Mouse (Mus musculus) lung, embryonic 14.5 days (tissue): ENCODE data around the gene B3gnt8. TPM values are rescaled to one million over a fixed set of nuclear protein-coding genes. Genes with fewer than 3 reads are reported as not detected.

Experiments
- ATAC-seq: fragments of 200-750 bp; cut with Nextera tagmentation; 2 replicates; pipeline ENCODE4 v1.8.0; 2017; ENCODE audit warnings: mild to moderate bottlenecking, moderate TSS enrichment, moderate library complexity; ENCODE audit not compliant: insufficient read depth
- DNase-seq: peaks from one replicate; pipeline ENCODE4 v3.0.0-alpha.2; 2015
- H3K27ac ChIP-seq: fragments of 300-500 bp; sonication (generic); 2 replicates; pipeline ENCODE4 v1.5.1; 2014; ENCODE audit warnings: low read depth, mild to moderate bottlenecking, moderate library complexity
- H3K27me3 ChIP-seq: fragments of 300-500 bp; sonication (generic); 2 replicates; pipeline ENCODE4 v1.6.1; 2014; ENCODE audit warnings: low read length, control low read depth; ENCODE audit not compliant: insufficient read depth
- H3K36me3 ChIP-seq: fragments of 300-500 bp; sonication (generic); 2 replicates; pipeline ENCODE4 v1.6.1; 2014; ENCODE audit warnings: control low read depth; ENCODE audit not compliant: insufficient read depth
- H3K4me1 ChIP-seq: fragments of 300-500 bp; sonication (generic); 2 replicates; pipeline ENCODE4 v1.6.1; 2014; ENCODE audit warnings: antibody characterized with exemption, control low read depth; ENCODE audit not compliant: insufficient read depth
- H3K4me2 ChIP-seq: fragments of 300-500 bp; sonication (generic); 2 replicates; pipeline ENCODE4 v1.6.1; 2014; ENCODE audit warnings: mild to moderate bottlenecking
- H3K4me3 ChIP-seq: fragments of 300-500 bp; sonication (generic); 2 replicates; pipeline ENCODE4 v1.5.1; 2014; ENCODE audit warnings: low read depth, low read length
- H3K9ac ChIP-seq: fragments of 300-500 bp; sonication (generic); 2 replicates; pipeline ENCODE4 v1.6.1; 2014
- H3K9me3 ChIP-seq: fragments of 300-500 bp; sonication (generic); 2 replicates; pipeline ENCODE4 v1.6.1; 2016; ENCODE audit warnings: low read depth, low read length, control low read depth
- CTCF ChIP-seq: IDR thresholded peaks from 2 replicates; pipeline ENCODE4 v1.5.1; 2016; ENCODE audit warnings: antibody characterized with exemption, low read depth
- WGBS: fragments of 180-500 bp; shearing (Covaris S2); extraction: QIAGEN DNeasy Blood & Tissue Kit; methylation state at CpG from one replicate; pipeline ENCODE4 v1.1.7; 2014; 5-methylcytosine and 5-hydroxymethylcytosine counted together
- polyA plus RNA-seq: library from polyadenylated mRNA; unstranded; fragments of >200 nt; fragmentation: Nextera tagmentation; extraction: Ambion mirVana; gene quantifications from 2 replicates; pipeline ENCODE4 v1.2.1, GENCODE M21; 2014

The B3gnt8 gene
- polyA plus RNA-seq, 1 experiment from 2014 or later = 3.5 TPM

DNA sequence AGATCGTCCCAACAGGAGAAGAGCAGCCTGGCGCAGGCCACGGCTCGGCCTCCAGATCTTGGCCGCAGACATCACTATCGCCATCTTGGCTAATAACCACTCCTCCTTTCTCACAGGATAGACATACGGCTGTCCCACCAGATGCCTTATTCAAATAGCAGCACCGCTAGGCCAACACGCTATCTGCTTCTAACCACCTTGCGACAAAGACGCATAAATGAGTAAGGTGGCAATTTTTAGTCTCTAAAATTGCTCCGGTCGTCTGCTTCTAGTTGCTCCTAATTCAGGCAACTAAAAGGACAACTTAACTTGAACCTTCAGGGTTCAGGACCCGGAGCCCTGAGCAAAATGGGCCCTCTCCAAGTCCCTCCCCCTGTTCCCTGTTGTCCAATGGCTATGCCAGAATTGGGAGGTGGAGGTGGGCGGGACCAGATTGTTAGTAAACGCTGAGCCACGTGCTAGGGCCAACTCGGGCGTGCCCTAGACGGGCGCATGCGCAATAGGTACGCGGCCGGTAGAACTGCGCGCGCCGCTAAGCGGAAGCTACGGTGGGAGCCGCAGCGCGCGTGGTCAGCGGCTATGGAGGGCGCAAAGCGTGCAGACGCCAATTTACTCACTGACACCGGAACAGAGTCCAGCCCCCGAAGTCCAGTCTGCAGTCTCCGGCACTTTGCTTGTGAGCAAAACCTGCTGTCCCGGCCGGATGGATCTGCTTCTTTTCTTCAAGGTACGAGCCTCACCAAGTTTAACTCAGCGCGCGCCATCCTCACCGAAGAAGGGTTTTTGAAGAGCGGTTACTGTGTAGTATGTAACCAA lies 32.4 kb downstream of the B3gnt8 start, which contains the start of the genes Bckdha and Exosc5:
Gene Bckdha (minus strand): TSS at position 325 of the 816 bp plus-strand sequence.
Gene Exosc5 (plus strand): TSS at position 508 of the 816 bp plus-strand sequence.
- Histone ChIP-seq H3K27ac (0 out of 2 replicates have a peak within 1 kb of the TSS, but pooled peaks have one; percentile 48), H3K27me3 (no peaks in the 10 kb centered on the region), H3K9me3 (no peaks in the 10 kb centered on the region), H3K4me3 (peak within 1 kb of the TSS; percentile 62), H3K36me3 (peaks cover 24% of the 10 kb centered on the region; the same call in 1 of the 2 replicates), H3K4me1 (0 out of 2 replicates have a peak, but pooled peaks cover 6% of the 10 kb centered on the region), H3K9ac (peak within 1 kb of the TSS; percentile 63), H3K4me2 (peak within 1 kb of the TSS; percentile 76)
- ATAC-seq (peak; percentile 98), DNase-seq (peak; percentile 100)
- WGBS = under 1% methylated on average over 50 of the region's 50 CpGs
- no peak for TF ChIP-seq CTCF

DNA sequence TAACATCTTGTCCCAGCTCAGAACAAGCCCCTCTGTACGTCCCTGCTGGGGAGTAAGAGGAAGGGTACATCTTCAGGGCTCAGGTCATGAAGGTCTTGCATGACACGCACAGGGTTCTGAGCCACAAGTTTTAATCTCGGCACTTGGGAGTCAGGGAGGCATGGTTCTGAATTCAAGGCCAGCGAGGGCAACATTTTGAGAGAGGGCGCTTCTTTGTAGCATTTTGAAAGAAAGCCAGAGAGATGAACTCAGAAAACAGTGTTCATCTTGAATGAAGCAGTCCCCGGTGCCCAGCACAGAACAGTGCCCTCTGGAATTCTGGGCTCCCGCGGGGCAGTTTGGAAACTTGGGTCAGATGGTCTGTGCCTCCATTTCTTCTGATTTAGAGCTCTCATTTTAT lies 39.9 kb downstream of the B3gnt8 start:
- no peak for ATAC-seq
- no peak for TF ChIP-seq CTCF
- no peak overlapping the region for H3K9ac ChIP-seq
- no peaks in the 10 kb centered on the region for H3K27me3 ChIP-seq
- H3K9me3 ChIP-seq = no peaks in the 10 kb centered on the region
- DNase-seq = no peak
- WGBS = 94% methylated on average over 8 of the region's 8 CpGs
- no peak overlapping the region for H3K4me3 ChIP-seq
- H3K4me1 ChIP-seq = no peaks in the 10 kb centered on the region
- H3K27ac ChIP-seq = no peak overlapping the region
- H3K4me2 ChIP-seq = no peak overlapping the region
- peaks cover 66% of the 10 kb centered on the region for H3K36me3 ChIP-seq

DNA sequence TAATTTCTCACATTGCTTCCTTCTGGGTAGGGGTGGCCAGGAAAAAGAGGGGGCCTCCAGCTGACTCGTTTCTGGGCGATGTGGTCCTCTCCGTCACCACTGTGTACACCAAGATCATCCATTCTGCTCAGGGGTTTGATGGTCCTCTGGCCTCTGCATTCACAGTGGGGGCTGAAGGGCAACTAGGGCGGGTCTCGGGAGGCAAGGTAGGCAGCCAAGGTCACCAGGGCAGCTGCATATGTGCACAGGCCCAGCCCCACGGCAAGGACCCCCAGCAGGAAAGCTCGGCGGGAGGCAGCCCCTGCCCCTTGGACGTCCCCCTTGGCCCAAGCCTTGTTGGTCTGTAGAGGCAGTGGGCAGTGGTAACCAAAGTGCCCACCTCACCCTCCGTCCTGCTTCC lies 42.7 kb downstream of the B3gnt8 start:
- no peak for ATAC-seq
- no peak overlapping the region for H3K4me3 ChIP-seq

DNA sequence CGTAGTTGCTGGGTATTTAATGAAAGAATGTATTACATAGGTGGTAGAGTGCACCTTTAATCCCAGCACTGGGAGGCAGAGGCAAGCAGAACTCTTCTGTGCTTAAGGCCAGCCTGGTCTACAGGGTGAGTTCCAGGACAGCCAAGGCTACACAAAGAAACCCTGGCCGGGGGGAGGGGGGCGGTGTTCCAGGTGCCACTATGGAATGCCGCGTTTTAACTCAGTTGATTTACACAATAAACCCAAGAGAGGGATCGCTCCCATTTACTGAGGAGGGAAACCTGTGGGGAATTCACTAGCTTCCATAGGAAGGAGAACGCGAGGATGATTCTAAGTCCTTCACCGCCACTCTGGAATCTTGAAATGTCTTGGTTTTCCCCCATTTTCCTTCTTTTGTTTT lies 43.2 kb downstream of the B3gnt8 start:
- DNase-seq = no peak
- 78% methylated on average over 9 of the region's 9 CpGs for WGBS
- TF ChIP-seq CTCF = no peak

More for the DNA sequence above, 42.7 kb downstream of the B3gnt8 start:
- TF ChIP-seq CTCF = no peak
- WGBS = 85% methylated on average over 10 of the region's 10 CpGs
- Histone ChIP-seq H3K27ac (no peak overlapping the region), H3K4me1 (no peaks in the 10 kb centered on the region), H3K9ac (no peak overlapping the region), H3K9me3 (no peaks in the 10 kb centered on the region), H3K27me3 (peaks cover 10% of the 10 kb centered on the region; the same call in 1 of the 2 replicates), H3K36me3 (peaks cover 44% of the 10 kb centered on the region), H3K4me2 (no peak overlapping the region)
- DNase-seq = no peak

DNA sequence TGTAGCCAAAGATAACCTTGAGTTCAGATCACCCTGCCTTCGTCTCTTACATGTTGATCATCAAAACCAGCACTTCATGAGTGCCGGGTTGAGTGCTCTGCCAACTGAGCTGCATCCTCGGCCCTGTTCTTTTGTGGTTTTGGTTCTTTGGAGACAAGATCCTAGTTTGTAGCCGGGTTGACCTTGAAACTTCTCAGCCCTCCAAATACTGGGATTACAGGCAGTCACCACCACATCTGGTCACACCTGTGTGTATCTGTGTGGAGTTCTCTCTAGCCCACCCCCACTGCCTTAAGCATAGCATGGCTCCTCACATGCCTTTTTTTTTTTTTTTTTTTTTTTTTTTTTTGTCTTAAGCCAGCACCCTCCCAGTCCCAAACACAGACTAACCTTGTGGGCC lies 43.6 kb downstream of the B3gnt8 start:
- no peak for TF ChIP-seq CTCF
- peaks cover 20% of the 10 kb centered on the region for H3K27me3 ChIP-seq
- WGBS = 82% methylated on average over 4 of the region's 4 CpGs
- DNase-seq = no peak
- no peak overlapping the region for H3K9ac ChIP-seq
- no peak overlapping the region for H3K4me2 ChIP-seq
- H3K36me3 ChIP-seq = peaks cover 36% of the 10 kb centered on the region; the same call in 1 of the 2 replicates
- no peak for ATAC-seq
- H3K4me1 ChIP-seq = no peaks in the 10 kb centered on the region
- H3K27ac ChIP-seq = no peak overlapping the region
- H3K4me3 ChIP-seq = no peak overlapping the region
- no peaks in the 10 kb centered on the region for H3K9me3 ChIP-seq

More for the DNA sequence above, 43.2 kb downstream of the B3gnt8 start:
- Histone ChIP-seq H3K4me1 (no peaks in the 10 kb centered on the region), H3K9me3 (no peaks in the 10 kb centered on the region), H3K36me3 (peaks cover 40% of the 10 kb centered on the region), H3K4me2 (no peak overlapping the region), H3K27me3 (peaks cover 15% of the 10 kb centered on the region), H3K27ac (no peak overlapping the region), H3K4me3 (no peak overlapping the region), H3K9ac (no peak overlapping the region)
- ATAC-seq = no peak

DNA sequence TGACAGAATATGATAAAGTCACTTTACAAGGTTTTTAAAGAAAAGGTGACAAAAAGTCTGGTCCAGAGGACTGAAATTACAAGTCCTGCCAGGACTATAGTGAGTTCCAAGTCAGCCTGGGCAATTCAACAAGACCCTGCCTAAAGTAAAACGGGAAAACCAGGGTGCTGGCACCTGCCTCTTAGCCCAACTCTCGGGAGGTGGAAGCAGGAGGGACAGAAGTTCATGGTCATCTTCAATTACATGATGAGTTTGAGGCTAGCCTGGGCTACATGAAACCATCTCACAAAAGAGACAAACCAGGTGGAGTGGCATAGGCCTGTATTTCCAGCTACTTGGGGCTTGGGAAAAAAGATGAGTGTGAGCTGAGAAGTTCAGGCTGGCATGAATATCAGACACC lies 45.2 kb downstream of the B3gnt8 start:
- 0 out of 2 replicates have a peak, but pooled peaks cover 4% of the 10 kb centered on the region for H3K4me1 ChIP-seq
- ATAC-seq = no peak
- TF ChIP-seq CTCF = no peak

DNA sequence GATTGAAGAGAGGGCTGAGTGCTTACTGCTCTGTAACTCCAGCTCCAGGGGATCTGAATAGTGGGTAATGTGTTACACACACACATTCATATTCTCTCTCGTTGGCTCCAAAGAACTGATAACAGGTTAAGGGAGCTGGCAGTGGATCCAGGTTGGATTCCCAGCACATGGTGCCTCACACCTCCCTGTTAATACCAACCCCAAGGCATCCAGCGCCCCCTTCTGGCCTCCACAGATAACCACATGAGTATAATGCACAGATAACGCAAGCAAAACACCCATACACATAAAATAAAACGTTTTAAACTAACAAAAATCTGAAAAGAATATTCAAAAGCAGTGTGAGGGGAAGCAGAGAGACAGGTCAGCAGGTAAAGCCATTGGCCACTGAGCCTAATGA lies 46.0 kb downstream of the B3gnt8 start:
- no peaks in the 10 kb centered on the region for H3K9me3 ChIP-seq

More for the DNA sequence above, 45.2 kb downstream of the B3gnt8 start:
- Histone ChIP-seq H3K36me3 (peaks cover 25% of the 10 kb centered on the region; the same call in 1 of the 2 replicates), H3K4me3 (no peak overlapping the region), H3K27me3 (peaks cover 28% of the 10 kb centered on the region), H3K9me3 (no peaks in the 10 kb centered on the region), H3K4me2 (no peak overlapping the region), H3K9ac (no peak overlapping the region), H3K27ac (no peak overlapping the region)
- 57% methylated on average over 2 of the region's 2 CpGs for WGBS
- no peak for DNase-seq

More for the DNA sequence above, 46.0 kb downstream of the B3gnt8 start:
- Histone ChIP-seq H3K36me3 (peaks cover 18% of the 10 kb centered on the region; the same call in 1 of the 2 replicates), H3K27me3 (peaks cover 28% of the 10 kb centered on the region), H3K4me1 (0 out of 2 replicates have a peak, but pooled peaks cover 4% of the 10 kb centered on the region), H3K4me3 (no peak overlapping the region), H3K4me2 (no peak overlapping the region), H3K27ac (no peak overlapping the region), H3K9ac (no peak overlapping the region)
- 46% methylated on average over 4 of the region's 4 CpGs for WGBS
- no peak for ATAC-seq
- no peak for TF ChIP-seq CTCF
- no peak for DNase-seq
